Mouse (Mus musculus) urinary bladder, postnatal 14 days (tissue): ENCODE data around the gene 4933416C03Rik.

ENCODE experiments used
- DNase-seq: peaks from one replicate; pipeline ENCODE4 v3.0.0; 2021; ENCODE audit warnings: low spot score

Gene 4933416C03Rik

GRCm38 (mm10) chr10:116113867-116114474, at the start of gene 4933416C03Rik:
Gene 4933416C03Rik, minus strand, starts transcription at chr10:116113917.
- no peak for DNase-seq

- DNase-seq: no peak
These were observed 48.6 kb upstream of the 4933416C03Rik start for GRCm38 (mm10) chr10:116162338-116162737.

- DNase-seq: no peak
These were observed 43.0 kb upstream of the 4933416C03Rik start for GRCm38 (mm10) chr10:116156699-116157098.

GRCm38 (mm10) chr10:116154707-116155106, 41.0 kb upstream of the 4933416C03Rik start:
- no peak for DNase-seq

GRCm38 (mm10) chr10:116146091-116146490, 32.4 kb upstream of the 4933416C03Rik start:
- DNase-seq: no peak

- DNase-seq: no peak
These were observed 30.0 kb upstream of the 4933416C03Rik start for GRCm38 (mm10) chr10:116143684-116144083.

- DNase-seq: no peak
These were observed 26.5 kb upstream of the 4933416C03Rik start for GRCm38 (mm10) chr10:116140226-116140625.

GRCm38 (mm10) chr10:116135187-116135586, 21.5 kb upstream of the 4933416C03Rik start:
- no peak for DNase-seq

GRCm38 (mm10) chr10:116132233-116132632, 18.5 kb upstream of the 4933416C03Rik start:
- no peak for DNase-seq

GRCm38 (mm10) chr10:116131223-116131622, 17.5 kb upstream of the 4933416C03Rik start:
- DNase-seq: no peak

GRCm38 (mm10) chr10:116130401-116130800, 16.7 kb upstream of the 4933416C03Rik start:
- no peak for DNase-seq

GRCm38 (mm10) chr10:116125364-116125763, 11.6 kb upstream of the 4933416C03Rik start:
- no peak for DNase-seq

GRCm38 (mm10) chr10:116123808-116124207, 10.1 kb upstream of the 4933416C03Rik start:
- DNase-seq: no peak

GRCm38 (mm10) chr10:116121463-116121862, 7.7 kb upstream of the 4933416C03Rik start:
- no peak for DNase-seq

GRCm38 (mm10) chr10:116117060-116117459, 3.3 kb upstream of the 4933416C03Rik start:
- no peak for DNase-seq

GRCm38 (mm10) chr10:116115881-116116677, 2.4 kb upstream of the 4933416C03Rik start:
- DNase-seq: no peak

GRCm38 (mm10) chr10:116112868-116113267, 849 bp downstream of the 4933416C03Rik start:
- DNase-seq: no peak

- no peak for DNase-seq
These were observed 5.0 kb downstream of the 4933416C03Rik start for GRCm38 (mm10) chr10:116108730-116109129.

- DNase-seq: no peak
These were observed 5.5 kb downstream of the 4933416C03Rik start for GRCm38 (mm10) chr10:116108176-116108575.

GRCm38 (mm10) chr10:116098470-116098869, 15.2 kb downstream of the 4933416C03Rik start:
- DNase-seq: no peak

- DNase-seq: no peak
These were observed 17.3 kb downstream of the 4933416C03Rik start for GRCm38 (mm10) chr10:116096466-116096865.

- no peak for DNase-seq
These were observed 29.8 kb downstream of the 4933416C03Rik start for GRCm38 (mm10) chr10:116083965-116084364.

- no peak for DNase-seq
These were observed 32.9 kb downstream of the 4933416C03Rik start for GRCm38 (mm10) chr10:116080841-116081240.
